Mouse (Mus musculus) midbrain, embryonic 14.5 days (tissue): Measurements from ENCODE around the gene Rps6ka5. TPM values are rescaled to one million over a fixed set of nuclear protein-coding genes. Genes with fewer than 3 reads are reported as not detected.

ENCODE experiments used
- ATAC-seq: fragments of 200-750 bp; cut with Nextera tagmentation; 2 replicates; pipeline ENCODE4 v1.8.0; 2017; ENCODE audit warnings: moderate number of reproducible peaks, moderate library complexity; ENCODE audit not compliant: low FRiP score, low TSS enrichment
- DNase-seq: peaks from one replicate; pipeline ENCODE4 v3.0.0-alpha.2; 2015
- H3K27ac ChIP-seq: fragments of 300-500 bp; sonication (generic); replicated peaks from 2 replicates; pipeline ENCODE4 v1.5.1; 2014; ENCODE audit warnings: mild to moderate bottlenecking, low read depth, low read length, moderate library complexity
- H3K27me3 ChIP-seq: fragments of 300-500 bp; sonication (generic); 2 replicates; pipeline ENCODE4 v1.6.1; 2014; ENCODE audit warnings: low read length, control low read depth, mixed read lengths; ENCODE audit not compliant: control insufficient read depth, insufficient read depth
- H3K36me3 ChIP-seq: fragments of 300-500 bp; sonication (generic); 2 replicates; pipeline ENCODE4 v1.6.1; 2014; ENCODE audit warnings: low read length, control low read depth; ENCODE audit not compliant: control insufficient read depth, insufficient read depth
- H3K4me1 ChIP-seq: fragments of 300-500 bp; sonication (generic); 2 replicates; pipeline ENCODE4 v1.6.1; 2014; ENCODE audit warnings: mild to moderate bottlenecking, antibody characterized with exemption, low read length, control low read depth; ENCODE audit not compliant: control insufficient read depth, insufficient read depth
- H3K4me2 ChIP-seq: fragments of 300-500 bp; sonication (generic); 2 replicates; pipeline ENCODE4 v1.6.1; 2014; ENCODE audit warnings: mild to moderate bottlenecking, low read length, moderate library complexity
- H3K4me3 ChIP-seq: fragments of 300-500 bp; sonication (generic); replicated peaks from 2 replicates; pipeline ENCODE4 v1.5.1; 2014; ENCODE audit warnings: low read depth, low read length
- H3K9ac ChIP-seq: fragments of 300-500 bp; sonication (generic); replicated peaks from 2 replicates; pipeline ENCODE4 v1.6.1; 2014; ENCODE audit warnings: mild to moderate bottlenecking, low read length, moderate library complexity
- H3K9me3 ChIP-seq: fragments of 300-500 bp; sonication (generic); 2 replicates; pipeline ENCODE4 v1.6.1; 2016; ENCODE audit warnings: low read length, control low read depth, mixed read lengths; ENCODE audit not compliant: control insufficient read depth
- WGBS: fragments of 180-500 bp; shearing (Covaris S2); extraction: QIAGEN DNeasy Blood & Tissue Kit; methylation state at CpG from one replicate; pipeline ENCODE4 v1.1.7; 2014; 5-methylcytosine and 5-hydroxymethylcytosine counted together
- polyA plus RNA-seq: library from polyadenylated mRNA; unstranded; fragments of >200 nt; fragmentation: Nextera tagmentation; extraction: Ambion mirVana; gene quantifications from 2 replicates; pipeline ENCODE4 v1.2.1, GENCODE M21; 2014

Rps6ka5 gene
- polyA plus RNA-seq, 1 experiment from 2014 or later, result 7.9 TPM

DNA sequence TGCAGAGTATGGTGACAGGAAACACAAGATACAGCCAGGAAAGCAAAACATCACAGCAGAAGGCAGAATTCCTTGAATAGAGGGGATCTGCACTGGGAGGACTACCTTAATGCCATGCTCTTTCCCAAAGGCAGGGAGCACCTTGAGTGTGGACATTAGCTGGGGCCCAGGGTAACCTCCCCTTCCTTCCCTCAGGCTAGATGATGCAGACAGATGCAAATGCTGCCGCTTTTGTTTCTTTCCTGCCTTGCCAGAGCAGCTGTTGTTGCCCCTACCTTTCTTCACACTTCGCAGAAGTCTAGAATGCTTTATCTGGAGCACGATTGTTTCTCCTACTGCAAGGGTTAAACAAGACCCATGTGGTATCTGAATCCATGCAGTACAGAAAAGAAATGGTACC, 34.6 kb downstream of the Rps6ka5 start:
- 58% methylated on average over 3 of the region's 3 CpGs for WGBS
- no peak for ATAC-seq
- Histone ChIP-seq H3K4me1 (no peaks in the 10 kb centered on the region), H3K9ac (no peak overlapping the region), H3K27ac (no peak overlapping the region), H3K27me3 (no peaks in the 10 kb centered on the region), H3K9me3 (no peaks in the 10 kb centered on the region), H3K4me3 (no peak overlapping the region), H3K4me2 (no peak overlapping the region), H3K36me3 (no peaks in the 10 kb centered on the region)
- DNase-seq, result no peak

DNA sequence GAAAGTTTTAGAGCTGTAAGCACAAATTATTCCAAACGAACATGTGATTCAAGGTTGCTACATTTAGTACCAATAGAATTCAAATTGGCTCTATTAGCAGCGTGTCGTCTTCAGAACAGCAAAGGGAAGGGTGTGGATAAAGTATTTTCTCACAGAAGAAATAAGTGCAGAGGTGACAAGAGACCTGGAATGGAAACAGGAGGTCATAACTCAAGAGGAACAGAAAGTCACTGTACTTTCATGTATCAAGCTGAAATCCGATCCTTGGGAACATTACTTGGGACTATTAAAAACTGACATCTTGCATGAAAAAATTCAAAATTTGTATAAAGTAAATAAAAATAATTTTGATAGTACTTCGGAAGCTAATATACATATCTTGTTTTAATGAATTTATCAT, 36.3 kb downstream of the Rps6ka5 start:
- no peaks in the 10 kb centered on the region for H3K36me3 ChIP-seq
- ATAC-seq, result no peak

DNA sequence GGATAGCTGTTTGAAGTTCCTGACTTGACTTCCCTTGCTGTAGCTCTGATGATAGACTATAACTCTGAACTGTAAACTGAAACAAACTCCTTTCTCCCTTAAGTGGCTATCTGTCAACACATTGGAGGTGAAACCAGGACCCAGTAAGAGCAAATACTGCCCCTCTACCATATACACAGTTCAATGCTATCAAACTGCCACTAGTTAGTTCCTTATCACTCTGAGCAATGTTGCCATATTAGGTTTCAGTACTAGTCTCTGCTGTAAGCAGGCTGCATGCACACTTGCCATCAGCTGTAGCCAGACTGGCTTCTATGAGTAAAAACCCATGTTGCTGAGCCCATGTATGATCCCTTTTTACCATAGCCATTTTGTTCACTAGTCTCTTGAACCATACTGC, 38.6 kb downstream of the Rps6ka5 start:
- ATAC-seq (no peak), DNase-seq (no peak)
- no peaks in the 10 kb centered on the region for H3K4me1 ChIP-seq
- H3K4me2 ChIP-seq, result no peak overlapping the region
- no peaks in the 10 kb centered on the region for H3K9me3 ChIP-seq
- no peaks in the 10 kb centered on the region for H3K27me3 ChIP-seq
- H3K27ac ChIP-seq, result no peak overlapping the region
- no peak overlapping the region for H3K9ac ChIP-seq
- no peaks in the 10 kb centered on the region for H3K36me3 ChIP-seq
- no peak overlapping the region for H3K4me3 ChIP-seq

More for the DNA sequence above, 36.3 kb downstream of the Rps6ka5 start:
- no peak overlapping the region for H3K9ac ChIP-seq
- H3K4me3 ChIP-seq, result no peak overlapping the region
- no peak for DNase-seq
- H3K4me1 ChIP-seq, result no peaks in the 10 kb centered on the region
- H3K27me3 ChIP-seq, result no peaks in the 10 kb centered on the region
- no peak overlapping the region for H3K27ac ChIP-seq
- no peak overlapping the region for H3K4me2 ChIP-seq
- H3K9me3 ChIP-seq, result no peaks in the 10 kb centered on the region
- 84% methylated on average over 5 of the region's 5 CpGs for WGBS

DNA sequence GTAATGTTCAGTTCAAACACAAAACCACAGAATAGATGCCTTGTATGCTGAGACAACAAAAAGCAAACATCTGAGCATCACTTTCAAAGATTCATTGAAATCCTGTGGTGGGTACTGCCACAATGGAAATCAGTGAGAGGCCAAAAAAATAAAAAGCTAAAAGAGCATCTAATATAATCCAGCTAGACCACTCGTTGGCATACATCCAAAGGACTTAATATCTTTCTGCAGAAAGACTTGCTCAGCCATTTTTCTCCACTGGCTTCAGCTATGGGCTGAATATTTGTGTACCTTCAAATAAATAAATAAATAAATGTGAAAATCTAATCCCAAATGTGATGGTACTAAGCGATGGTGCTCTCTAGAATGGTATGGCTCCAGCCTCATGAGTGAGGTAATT, 39.8 kb downstream of the Rps6ka5 start:
- DNase-seq, result peak; percentile 46
- Histone ChIP-seq H3K27me3 (no peaks in the 10 kb centered on the region), H3K9me3 (no peaks in the 10 kb centered on the region), H3K4me1 (no peaks in the 10 kb centered on the region), H3K4me3 (no peak overlapping the region), H3K4me2 (no peak overlapping the region), H3K27ac (no peak overlapping the region), H3K9ac (no peak overlapping the region), H3K36me3 (no peaks in the 10 kb centered on the region)
- 69% methylated on average over 2 of the region's 2 CpGs for WGBS
- ATAC-seq, result no peak

DNA sequence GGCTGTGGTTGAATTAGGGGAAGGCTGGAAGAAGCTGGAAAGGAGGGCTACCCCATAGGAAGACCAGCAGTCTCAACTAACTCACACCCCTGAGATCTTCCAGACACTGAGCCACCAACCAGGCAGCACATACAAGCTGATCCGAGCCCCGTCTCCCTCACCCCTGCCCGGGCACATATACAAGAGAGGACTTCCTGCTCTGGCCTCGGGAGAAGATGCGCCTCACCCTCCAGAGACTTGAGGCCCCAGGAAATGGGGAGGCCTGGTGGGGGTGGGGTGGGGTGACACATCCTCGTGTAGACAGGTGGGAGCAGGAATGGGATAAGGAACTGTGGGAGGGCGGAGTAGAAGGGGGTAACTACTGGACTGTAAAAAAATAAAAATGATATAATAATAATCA, 45.0 kb downstream of the Rps6ka5 start:
- Histone ChIP-seq H3K27me3 (no peaks in the 10 kb centered on the region), H3K9ac (no peak overlapping the region), H3K4me2 (no peak overlapping the region), H3K36me3 (no peaks in the 10 kb centered on the region), H3K4me1 (no peaks in the 10 kb centered on the region), H3K9me3 (no peaks in the 10 kb centered on the region), H3K4me3 (no peak overlapping the region), H3K27ac (no peak overlapping the region)
- DNase-seq (no peak), ATAC-seq (no peak)
- WGBS, result 86% methylated on average over 7 of the region's 7 CpGs

DNA sequence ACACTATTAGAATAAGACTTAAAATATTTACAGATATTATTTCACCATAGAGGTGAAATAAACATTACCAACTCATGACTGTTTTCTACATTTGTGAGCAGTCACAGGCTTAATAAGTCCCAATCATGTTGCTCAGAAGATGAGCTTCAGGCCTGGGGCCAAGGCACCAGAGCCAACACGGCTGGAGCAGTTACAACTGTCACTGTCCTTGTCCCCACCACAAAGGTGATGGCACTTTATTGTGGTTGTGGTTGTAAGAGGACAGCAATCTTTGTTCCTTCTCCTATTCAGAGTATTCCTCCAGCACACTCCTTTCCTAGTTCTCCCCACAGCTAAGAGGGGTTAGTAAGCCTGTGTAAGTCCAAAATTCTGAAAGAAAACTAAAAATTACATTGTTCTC, 45.5 kb downstream of the Rps6ka5 start:
- 57% methylated on average over 1 of the region's 1 CpGs for WGBS
- Histone ChIP-seq H3K27ac (no peak overlapping the region), H3K4me3 (no peak overlapping the region), H3K27me3 (no peaks in the 10 kb centered on the region), H3K4me2 (no peak overlapping the region), H3K4me1 (no peaks in the 10 kb centered on the region), H3K9ac (no peak overlapping the region), H3K9me3 (no peaks in the 10 kb centered on the region), H3K36me3 (no peaks in the 10 kb centered on the region)
- DNase-seq (no peak), ATAC-seq (no peak)

DNA sequence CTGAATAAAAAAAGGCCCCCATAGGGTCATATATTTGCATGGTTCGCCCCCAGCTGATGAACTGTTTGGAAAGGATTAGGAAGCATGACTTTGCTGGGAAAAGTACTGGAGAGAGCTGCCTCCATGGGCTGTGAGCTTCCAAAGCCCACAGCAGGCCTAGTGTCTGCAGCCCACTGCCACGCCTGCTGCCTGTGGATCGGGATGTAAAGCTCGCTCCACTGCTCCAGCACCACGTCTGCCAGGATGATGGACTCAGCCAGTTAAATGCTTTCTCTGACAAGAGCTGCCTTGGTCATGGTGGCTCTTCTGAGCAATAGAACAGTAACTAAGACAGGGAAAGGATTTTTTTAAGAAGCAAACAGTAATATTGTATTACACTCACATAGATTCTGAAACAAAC, 46.1 kb downstream of the Rps6ka5 start:
- Histone ChIP-seq H3K4me3 (no peak overlapping the region), H3K9me3 (no peaks in the 10 kb centered on the region), H3K27ac (no peak overlapping the region), H3K36me3 (no peaks in the 10 kb centered on the region), H3K4me1 (no peaks in the 10 kb centered on the region), H3K4me2 (no peak overlapping the region), H3K9ac (no peak overlapping the region), H3K27me3 (no peaks in the 10 kb centered on the region)
- ATAC-seq (no peak), DNase-seq (no peak)
- WGBS, result 60% methylated on average over 5 of the region's 5 CpGs

DNA sequence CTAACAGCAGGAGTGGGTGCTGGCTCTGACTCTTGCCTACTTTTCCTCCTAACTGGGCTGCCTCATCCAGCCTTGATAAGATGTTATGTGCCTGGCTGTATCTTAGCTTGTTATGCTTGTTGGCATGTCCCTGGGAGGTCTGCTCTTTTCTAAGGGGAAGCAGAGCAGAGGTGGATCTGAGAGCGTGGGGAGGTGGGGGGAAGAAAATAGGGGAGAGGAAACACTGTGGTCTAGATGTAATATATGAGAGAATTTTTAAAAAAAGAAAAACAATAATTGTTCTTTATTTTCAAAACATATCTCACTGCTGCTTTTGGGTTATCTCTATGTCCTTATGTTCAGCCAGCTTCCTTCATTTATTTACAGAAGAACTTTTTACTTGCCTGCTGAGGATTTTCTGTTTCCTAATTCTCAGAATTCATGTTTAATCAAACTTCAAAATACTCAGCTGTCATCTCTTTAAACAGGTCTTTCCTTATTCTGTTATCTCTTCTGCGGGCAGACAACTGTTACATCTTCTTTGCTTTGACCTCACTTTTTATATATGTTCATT, 56.1 kb downstream of the Rps6ka5 start:
- WGBS, result 93% methylated on average over 2 of the region's 2 CpGs
- H3K9ac ChIP-seq, result no peak overlapping the region
- ATAC-seq, result no peak
- no peak for DNase-seq
- no peaks in the 10 kb centered on the region for H3K36me3 ChIP-seq
- no peaks in the 10 kb centered on the region for H3K27me3 ChIP-seq
- no peak overlapping the region for H3K4me3 ChIP-seq
- no peak overlapping the region for H3K27ac ChIP-seq
- H3K9me3 ChIP-seq, result no peaks in the 10 kb centered on the region
- H3K4me2 ChIP-seq, result no peak overlapping the region
- no peaks in the 10 kb centered on the region for H3K4me1 ChIP-seq

DNA sequence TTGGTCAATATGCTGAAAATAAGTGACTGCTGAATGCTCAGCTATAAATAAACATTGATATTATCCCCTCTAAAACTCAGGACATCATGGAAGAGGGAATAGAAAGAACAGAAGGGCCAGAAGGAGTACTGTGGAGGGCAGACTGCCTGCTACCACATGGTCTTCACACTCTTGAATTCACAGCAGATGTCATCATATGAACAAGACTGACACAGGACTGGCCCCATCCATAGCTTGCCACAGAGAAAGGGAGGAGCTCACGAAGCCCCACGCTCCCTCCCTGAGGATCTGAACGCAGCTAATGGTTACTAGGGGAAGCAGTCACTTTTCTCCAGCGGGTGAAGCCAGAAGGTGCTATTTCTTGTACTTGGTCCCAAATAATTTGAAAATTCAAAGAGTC, 61.5 kb downstream of the Rps6ka5 start:
- H3K9ac ChIP-seq, result no peak overlapping the region
- no peaks in the 10 kb centered on the region for H3K27me3 ChIP-seq
- WGBS, result 84% methylated on average over 4 of the region's 4 CpGs
- no peaks in the 10 kb centered on the region for H3K36me3 ChIP-seq
- no peak overlapping the region for H3K4me2 ChIP-seq
- H3K27ac ChIP-seq, result no peak overlapping the region
- ATAC-seq (no peak), DNase-seq (no peak)
- no peaks in the 10 kb centered on the region for H3K4me1 ChIP-seq
- no peak overlapping the region for H3K4me3 ChIP-seq
- H3K9me3 ChIP-seq, result no peaks in the 10 kb centered on the region
